Mouse (Mus musculus): ENCODE measurements around the gene Klk6. TPM values are rescaled to one million over a fixed set of nuclear protein-coding genes. Genes with fewer than 3 reads are reported as not detected.

The Klk6 gene
- not detected in 2 replicates for polyA plus RNA-seq (2015; fragmentation: Nextera tagmentation; extraction: Ambion mirVana)

DNA sequence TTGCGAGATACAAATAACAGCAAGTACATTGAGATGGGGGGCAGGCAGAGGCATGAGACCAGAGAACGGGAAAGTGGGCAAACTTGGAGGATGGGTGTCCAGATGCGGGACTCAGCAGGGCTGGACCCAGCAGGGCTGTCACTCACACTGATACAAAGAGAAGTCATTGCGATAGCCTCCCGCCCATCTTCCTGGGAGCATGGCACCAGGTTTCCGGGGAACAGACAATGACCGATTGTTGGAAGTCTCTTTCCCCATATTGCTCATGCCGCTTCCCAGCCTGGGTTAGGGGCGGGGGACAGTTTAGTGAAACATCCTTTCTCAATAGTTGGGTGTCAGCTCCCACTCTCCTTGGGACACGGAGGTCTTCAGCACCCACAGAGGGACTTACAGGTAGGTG lies at the start of gene Klk6:
Klk6 (plus strand) TSS at position 301 of the 400 bp plus-strand sequence.
- WGBS (ENCODE audit: insufficient replicate concordance), result 74% methylated on average over 10 of the region's 10 CpGs
- TF ChIP-seq EP300 (IDR thresholded peaks at IDR 0.05; ENCODE audit: low read depth), result no peak
- no peak for TF ChIP-seq CTCF (IDR thresholded peaks at IDR 0.05; ENCODE audit: low read depth)
- DNase-seq, result no peak

DNA sequence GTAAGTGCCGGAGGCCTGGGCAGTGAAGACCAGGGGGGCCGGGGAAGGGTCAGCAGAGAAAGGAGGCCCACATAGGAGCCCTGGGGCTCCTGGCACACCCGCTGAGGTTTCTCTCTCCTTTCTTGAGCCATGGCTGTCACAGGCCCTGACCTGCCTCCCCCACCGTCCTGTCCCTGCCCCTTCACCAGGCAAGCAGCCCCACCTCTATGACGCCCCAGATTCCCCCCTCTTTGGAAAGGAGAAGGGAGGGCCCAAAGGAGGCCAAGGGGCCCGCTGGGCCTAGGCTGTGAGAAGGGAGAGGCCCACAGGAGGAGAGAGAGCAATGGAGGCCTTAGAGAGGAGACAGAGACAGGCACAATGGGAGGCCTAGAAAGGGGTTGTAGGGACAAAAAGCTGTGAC lies 49.5 kb upstream of the Klk6 start:
- Histone ChIP-seq H3K4me2 (ENCODE audit: low read depth, low read length) (no peak overlapping the region), H3K4me1 (ENCODE audit: insufficient read depth) (no peaks in the 10 kb centered on the region), H3K9ac (replicated peaks) (no peak overlapping the region), H3K36me3 (replicated peaks; ENCODE audit: insufficient read depth, low read length) (no peaks in the 10 kb centered on the region), H3K27me3 (ENCODE audit: insufficient read depth, low read length) (no peaks in the 10 kb centered on the region), H3K27ac (ENCODE audit: low read depth) (no peak overlapping the region), H3K4me3 (ENCODE audit: low read depth, low read length) (no peak overlapping the region), H3K9me3 (ENCODE audit: low read length) (no peaks in the 10 kb centered on the region)
- DNase-seq (no peak), ATAC-seq (no peak)
- 59% methylated on average over 6 of the region's 6 CpGs for WGBS (ENCODE audit: insufficient replicate concordance)
- TF ChIP-seq CTCF (IDR thresholded peaks at IDR 0.05; ENCODE audit: low read depth), result no peak

More for the DNA sequence above, at the start of gene Klk6:
- Histone ChIP-seq H3K4me2 (ENCODE audit: low read depth, low read length) (no peak within 1 kb of the TSS), H3K9me3 (ENCODE audit: low read length) (no peaks in the 10 kb centered on the region), H3K27ac (ENCODE audit: low read depth) (no peak within 1 kb of the TSS), H3K4me3 (ENCODE audit: low read depth, low read length) (no peak within 1 kb of the TSS), H3K36me3 (replicated peaks; ENCODE audit: insufficient read depth, low read length) (no peaks in the 10 kb centered on the region), H3K27me3 (ENCODE audit: insufficient read depth, low read length) (no peaks in the 10 kb centered on the region), H3K9ac (replicated peaks) (no peak within 1 kb of the TSS), H3K4me1 (ENCODE audit: insufficient read depth) (no peaks in the 10 kb centered on the region)
- ATAC-seq, result no peak

DNA sequence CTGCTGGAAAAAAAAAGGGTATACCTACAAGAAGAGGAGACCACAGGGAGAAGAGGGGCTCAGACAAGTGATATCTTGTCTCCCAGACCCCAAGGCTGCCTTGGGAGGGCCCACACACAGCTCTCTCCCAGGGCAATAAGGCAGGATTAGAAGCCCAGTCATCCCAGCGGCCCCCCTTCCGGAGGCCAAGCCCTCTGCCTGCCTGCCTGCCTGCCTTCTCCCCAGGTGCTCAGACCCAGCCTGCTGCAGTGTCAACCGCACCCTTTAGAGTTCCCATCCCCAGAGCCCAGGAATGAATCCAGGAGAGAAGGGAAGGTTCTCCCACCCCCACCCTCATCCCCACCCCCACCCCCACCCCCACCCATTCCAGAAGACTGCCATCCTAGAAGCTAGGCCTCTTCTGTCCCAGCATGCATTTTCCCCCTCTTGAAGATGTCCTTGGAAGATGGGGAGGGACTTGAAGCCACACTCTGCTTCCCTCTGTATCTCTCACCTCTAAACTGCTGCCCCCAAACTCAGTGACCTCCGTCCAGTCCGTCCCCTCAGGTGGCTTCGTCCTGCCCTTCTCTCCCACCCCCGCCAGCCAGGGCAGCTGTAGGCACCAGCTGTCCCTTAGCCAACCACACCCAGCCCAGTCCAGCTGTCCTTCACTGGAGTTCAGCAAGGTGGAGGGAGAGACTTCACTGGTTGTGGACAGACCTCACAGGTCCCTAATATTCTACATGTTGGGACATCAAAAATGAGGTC lies 48.8 kb upstream of the Klk6 start:
- TF ChIP-seq CTCF (IDR thresholded peaks at IDR 0.05; ENCODE audit: low read depth) (no peak), EP300 (IDR thresholded peaks at IDR 0.05; ENCODE audit: low read depth) (no peak)

DNA sequence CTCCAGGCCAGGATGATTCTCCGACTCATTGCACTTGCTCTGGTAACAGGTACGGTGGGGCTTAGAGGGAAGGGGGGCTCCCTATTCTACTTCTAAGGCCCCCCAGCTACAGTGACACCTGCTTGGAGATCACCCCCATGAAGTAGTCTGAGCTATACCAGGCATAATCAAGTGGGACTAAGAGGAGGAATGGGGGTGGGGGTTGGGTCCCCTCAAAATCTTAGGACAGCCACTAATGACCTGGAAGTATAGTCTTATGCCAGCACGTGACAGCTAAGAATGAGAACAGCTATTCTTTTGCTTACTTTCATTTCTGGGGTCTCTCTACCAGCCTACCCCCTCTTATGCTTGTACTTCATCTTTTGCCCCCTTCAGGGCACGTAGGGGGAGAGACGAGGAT lies 47.8 kb upstream of the Klk6 start:
- H3K4me1 ChIP-seq (ENCODE audit: insufficient read depth), result no peaks in the 10 kb centered on the region
- DNase-seq (no peak), ATAC-seq (no peak)
- H3K4me2 ChIP-seq (ENCODE audit: low read depth, low read length), result no peak overlapping the region
- TF ChIP-seq CTCF (IDR thresholded peaks at IDR 0.05; ENCODE audit: low read depth), result no peak
- TF ChIP-seq EP300 (IDR thresholded peaks at IDR 0.05; ENCODE audit: low read depth), result no peak
- H3K9ac ChIP-seq (replicated peaks), result no peak overlapping the region
- H3K4me3 ChIP-seq (ENCODE audit: low read depth, low read length), result no peak overlapping the region
- H3K36me3 ChIP-seq (replicated peaks; ENCODE audit: insufficient read depth, low read length), result no peaks in the 10 kb centered on the region
- WGBS (ENCODE audit: insufficient replicate concordance), result 67% methylated on average over 5 of the region's 5 CpGs
- no peak overlapping the region for H3K27ac ChIP-seq (ENCODE audit: low read depth)
- no peaks in the 10 kb centered on the region for H3K9me3 ChIP-seq (ENCODE audit: low read length)
- no peaks in the 10 kb centered on the region for H3K27me3 ChIP-seq (ENCODE audit: insufficient read depth, low read length)

More for the DNA sequence above, 48.8 kb upstream of the Klk6 start:
- DNase-seq (no peak), ATAC-seq (no peak)
- 72% methylated on average over 7 of the region's 7 CpGs for WGBS (ENCODE audit: insufficient replicate concordance)
- Histone ChIP-seq H3K27me3 (ENCODE audit: insufficient read depth, low read length) (no peaks in the 10 kb centered on the region), H3K27ac (ENCODE audit: low read depth) (no peak overlapping the region), H3K4me2 (ENCODE audit: low read depth, low read length) (no peak overlapping the region), H3K36me3 (replicated peaks; ENCODE audit: insufficient read depth, low read length) (no peaks in the 10 kb centered on the region), H3K4me1 (ENCODE audit: insufficient read depth) (no peaks in the 10 kb centered on the region), H3K4me3 (ENCODE audit: low read depth, low read length) (no peak overlapping the region), H3K9me3 (ENCODE audit: low read length) (no peaks in the 10 kb centered on the region), H3K9ac (replicated peaks) (no peak overlapping the region)

DNA sequence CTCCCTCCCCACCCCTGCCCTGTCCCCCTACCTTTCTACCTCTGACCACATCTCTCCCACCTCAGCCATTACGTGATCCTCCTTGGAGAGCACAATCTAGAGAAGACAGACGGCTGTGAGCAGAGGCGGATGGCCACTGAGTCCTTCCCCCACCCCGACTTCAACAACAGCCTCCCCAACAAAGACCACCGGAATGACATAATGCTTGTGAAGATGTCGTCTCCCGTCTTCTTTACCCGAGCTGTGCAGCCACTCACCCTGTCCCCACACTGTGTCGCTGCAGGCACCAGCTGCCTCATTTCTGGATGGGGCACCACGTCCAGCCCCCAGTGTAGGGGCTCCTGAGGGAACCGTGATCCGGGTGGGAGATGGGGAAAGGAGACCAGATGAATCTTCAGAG lies 46.9 kb upstream of the Klk6 start:
- no peak overlapping the region for H3K4me3 ChIP-seq (ENCODE audit: low read depth, low read length)
- H3K27me3 ChIP-seq (ENCODE audit: insufficient read depth, low read length), result no peaks in the 10 kb centered on the region
- no peaks in the 10 kb centered on the region for H3K9me3 ChIP-seq (ENCODE audit: low read length)
- no peak overlapping the region for H3K9ac ChIP-seq (replicated peaks)
- H3K27ac ChIP-seq (ENCODE audit: low read depth), result no peak overlapping the region
- TF ChIP-seq CTCF (IDR thresholded peaks at IDR 0.05; ENCODE audit: low read depth) (no peak), EP300 (IDR thresholded peaks at IDR 0.05; ENCODE audit: low read depth) (no peak)
- H3K36me3 ChIP-seq (replicated peaks; ENCODE audit: insufficient read depth, low read length), result no peaks in the 10 kb centered on the region
- WGBS (ENCODE audit: insufficient replicate concordance), result 80% methylated on average over 12 of the region's 12 CpGs
- no peak overlapping the region for H3K4me2 ChIP-seq (ENCODE audit: low read depth, low read length)
- DNase-seq (no peak), ATAC-seq (no peak)
- no peaks in the 10 kb centered on the region for H3K4me1 ChIP-seq (ENCODE audit: insufficient read depth)

DNA sequence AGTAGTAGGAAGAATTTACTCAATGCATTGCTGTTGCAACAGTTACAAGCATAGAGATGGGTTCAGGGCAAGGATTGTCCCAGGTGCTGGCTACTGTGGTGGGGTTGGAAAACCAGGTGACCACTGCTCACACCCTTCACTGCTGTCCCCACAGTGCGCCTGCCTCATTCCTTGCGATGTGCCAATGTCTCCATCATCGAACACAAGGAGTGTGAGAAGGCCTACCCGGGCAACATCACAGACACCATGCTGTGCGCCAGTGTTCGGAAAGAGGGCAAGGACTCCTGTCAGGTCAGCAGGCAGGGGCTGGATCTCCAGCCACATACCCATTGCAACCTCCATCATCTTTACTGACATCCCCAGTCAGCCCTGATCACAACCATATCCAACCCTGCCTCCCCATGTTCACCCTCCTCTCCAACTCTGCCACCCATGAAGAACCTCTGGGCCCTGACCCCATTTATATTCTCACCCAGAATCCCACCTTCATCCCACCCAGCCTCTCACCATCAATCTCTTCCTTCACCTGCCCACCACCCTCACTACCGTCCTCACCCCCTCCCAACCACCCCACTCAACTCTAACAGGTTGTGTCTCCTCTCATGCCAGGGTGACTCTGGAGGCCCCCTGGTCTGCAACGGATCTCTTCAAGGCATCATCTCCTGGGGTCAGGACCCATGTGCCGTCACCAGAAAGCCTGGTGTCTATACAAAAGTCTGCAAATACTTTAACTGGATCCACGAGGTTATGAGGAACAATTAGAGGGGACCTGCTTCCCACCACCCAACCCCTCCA lies 45.9 kb upstream of the Klk6 start:
- WGBS (ENCODE audit: insufficient replicate concordance), result 81% methylated on average over 10 of the region's 10 CpGs
- no peak for ATAC-seq
- no peak overlapping the region for H3K4me3 ChIP-seq (ENCODE audit: low read depth, low read length)

More for the DNA sequence above, 45.9 kb upstream of the Klk6 start:
- Histone ChIP-seq H3K9ac (replicated peaks) (no peak overlapping the region), H3K4me2 (ENCODE audit: low read depth, low read length) (no peak overlapping the region), H3K4me1 (ENCODE audit: insufficient read depth) (no peaks in the 10 kb centered on the region), H3K27ac (ENCODE audit: low read depth) (no peak overlapping the region), H3K36me3 (replicated peaks; ENCODE audit: insufficient read depth, low read length) (no peaks in the 10 kb centered on the region), H3K27me3 (ENCODE audit: insufficient read depth, low read length) (peaks cover 4% of the 10 kb centered on the region; the same call in 1 of the 2 replicates), H3K9me3 (ENCODE audit: low read length) (no peaks in the 10 kb centered on the region)
- TF ChIP-seq CTCF (IDR thresholded peaks at IDR 0.05; ENCODE audit: low read depth) (no peak), EP300 (IDR thresholded peaks at IDR 0.05; ENCODE audit: low read depth) (no peak)
- no peak for DNase-seq
